Mouse (Mus musculus) heart, adult 2 months (tissue): Measurements from ENCODE around the gene Emp1. TPM values are rescaled to one million over a fixed set of nuclear protein-coding genes. Genes with fewer than 3 reads are reported as not detected.

Experiments
- DNase-seq, 2 experiments: peaks; one replicate each; pipeline ENCODE4 v3.0.0; 2021
- H3K27ac ChIP-seq: fragments of 200-600 bp; 2 replicates; pipeline ENCODE4 v1.8.1; 2022
- H3K27me3 ChIP-seq: fragments of 200-500 bp; 2 replicates; pipeline ENCODE4 v1.6.1; 2012; ENCODE audit warnings: mild to moderate bottlenecking, low read length, inconsistent platforms, mixed read lengths; ENCODE audit not compliant: control insufficient read depth, insufficient read depth
- H3K36me3 ChIP-seq: fragments of 200-500 bp; 2 replicates; pipeline ENCODE4 v1.6.1; 2012; ENCODE audit warnings: low read length, inconsistent platforms; ENCODE audit not compliant: control insufficient read depth, insufficient read depth
- H3K4me1 ChIP-seq: fragments of 200-500 bp; 2 replicates; pipeline ENCODE4 v1.6.1; 2011; ENCODE audit warnings: low read length; ENCODE audit not compliant: control insufficient read depth, insufficient read depth
- H3K4me3 ChIP-seq: fragments of 200-600 bp; 2 replicates; pipeline ENCODE4 v1.8.1; 2022
- H3K79me2 ChIP-seq: fragments of 200-500 bp; replicated peaks from 2 replicates; pipeline ENCODE4 v1.6.1; 2012; ENCODE audit warnings: mild to moderate bottlenecking, inconsistent platforms, low read length, moderate library complexity, mixed read lengths; ENCODE audit not compliant: control insufficient read depth, insufficient read depth
- H3K9ac ChIP-seq: fragments of 200-500 bp; 2 replicates; pipeline ENCODE4 v1.6.1; 2012; ENCODE audit warnings: low read depth, mild to moderate bottlenecking, control low read depth, inconsistent platforms, low read length, mixed read lengths
- CTCF ChIP-seq: fragments of 200-600 bp; IDR thresholded peaks from 2 replicates; pipeline ENCODE4 v1.8.1; 2022; ENCODE audit warnings: antibody characterized with exemption, mild to moderate bottlenecking, moderate library complexity
- EP300 ChIP-seq: fragments of 200-500 bp; IDR thresholded peaks from 2 replicates; pipeline ENCODE4 v1.6.1; 2011; ENCODE audit warnings: low read depth, low read length, control low read depth; ENCODE audit not compliant: insufficient read depth
- POLR2A ChIP-seq: fragments of 200-500 bp; IDR thresholded peaks from 2 replicates; pipeline ENCODE4 v1.6.1; 2011; ENCODE audit warnings: mild to moderate bottlenecking, low read depth, low read length, control low read depth; ENCODE audit not compliant: insufficient read depth
- WGBS: fragments of 180-500 bp; shearing (Covaris S2); methylation state at CpG from one replicate; pipeline ENCODE4 v1.1.7; 2018; 5-methylcytosine and 5-hydroxymethylcytosine counted together
- intact Hi-C: fragments of 180-260 bp; cut with DNase I; formaldehyde crosslinking; loops from one replicate; pipeline ENCODE4 v1.15.1; 2025
- polyA plus RNA-seq: library from polyadenylated mRNA; depleted of rRNA; stranded (reverse); fragments of >200 nt; gene quantifications from 2 replicates; pipeline ENCODE4 v1.2.3, GENCODE M21; 2012
- total RNA-seq, 2 experiments: library from RNA; stranded (reverse); gene quantifications; 2 replicates each; pipeline ENCODE4 v1.2.3; 2021

The Emp1 gene
- total and polyA plus RNA-seq, 3 experiments = 33.5 to 52.4 (median 49.0) TPM

- WGBS = 20% methylated on average over 4 of the region's 4 CpGs
- no peak for DNase-seq
- intact Hi-C loops = loop anchor here (1.0 to 10.0 kb wide), 2 partner anchors 115 to 381 kb away; partner anchors contain the start of gene Apold1
- H3K36me3 ChIP-seq = peaks cover 14% of the 10 kb centered on the region
- TF ChIP-seq CTCF (no peak), POLR2A (no peak), EP300 (no peak)
- peaks cover 19% of the 10 kb centered on the region for H3K4me1 ChIP-seq
- peak overlapping the region; percentile 84 for H3K27ac ChIP-seq
- no peaks in the 10 kb centered on the region; the same call in 1 of the 2 replicates for H3K79me2 ChIP-seq
- H3K27me3 ChIP-seq = no peaks in the 10 kb centered on the region
- H3K9ac ChIP-seq = no peak overlapping the region
- H3K4me3 ChIP-seq = peak overlapping the region; percentile 24; the same call in 1 of the 2 replicates
Measured at GRCm38 (mm10) chr6:135365614-135366013, 3.3 kb downstream of the Emp1 start.

GRCm38 (mm10) chr6:135368230-135368629 lies 5.9 kb downstream of the Emp1 start:
- Histone ChIP-seq H3K9ac (no peak overlapping the region), H3K4me1 (peaks cover 20% of the 10 kb centered on the region), H3K79me2 (no peaks in the 10 kb centered on the region; the same call in 1 of the 2 replicates), H3K4me3 (no peak overlapping the region), H3K27ac (peak overlapping the region; percentile 20), H3K27me3 (no peaks in the 10 kb centered on the region), H3K36me3 (peaks cover 14% of the 10 kb centered on the region)
- intact Hi-C loops = loop anchor here (10.0 kb wide), 1 partner anchor 383 kb away; the partner anchor contains the start of gene Apold1
- TF ChIP-seq POLR2A = no peak
- TF ChIP-seq EP300 = no peak
- TF ChIP-seq CTCF = no peak
- DNase-seq = peak; percentile 47 to 52
- WGBS = 46% methylated on average over 6 of the region's 6 CpGs

- intact Hi-C loops = loop anchor here (10.0 kb wide), 1 partner anchor 385 kb away; the partner anchor contains the start of gene Apold1
- DNase-seq = peak; percentile 71 to 85
- Histone ChIP-seq H3K4me1 (peaks cover 23% of the 10 kb centered on the region), H3K79me2 (no peaks in the 10 kb centered on the region; the same call in 1 of the 2 replicates), H3K9ac (no peak overlapping the region), H3K27ac (peak overlapping the region; percentile 54), H3K36me3 (peaks cover 14% of the 10 kb centered on the region), H3K4me3 (no peak overlapping the region), H3K27me3 (no peaks in the 10 kb centered on the region)
- TF ChIP-seq EP300 (peak; percentile 90), POLR2A (peak; percentile 22; the same call in 1 of the 2 replicates), CTCF (peak; percentile 72)
- WGBS = 27% methylated on average over 5 of the region's 5 CpGs
Measured at GRCm38 (mm10) chr6:135369551-135369968, 7.2 kb downstream of the Emp1 start.

GRCm38 (mm10) chr6:135370954-135371353 lies 8.6 kb downstream of the Emp1 start:
- H3K4me3 ChIP-seq = no peak overlapping the region
- H3K36me3 ChIP-seq = peaks cover 10% of the 10 kb centered on the region
- no peaks in the 10 kb centered on the region; the same call in 1 of the 2 replicates for H3K79me2 ChIP-seq
- H3K9ac ChIP-seq = no peak overlapping the region
- WGBS = 52% methylated on average over 6 of the region's 6 CpGs
- no peaks in the 10 kb centered on the region for H3K27me3 ChIP-seq
- TF ChIP-seq EP300 (no peak), POLR2A (no peak), CTCF (no peak)
- DNase-seq = no peak
- intact Hi-C loops = no loop called here
- peaks cover 22% of the 10 kb centered on the region for H3K4me1 ChIP-seq
- H3K27ac ChIP-seq = no peak overlapping the region

- 73% methylated on average over 8 of the region's 8 CpGs for WGBS
- no peak overlapping the region for H3K9ac ChIP-seq
- intact Hi-C loops = no loop called here
- H3K4me3 ChIP-seq = no peak overlapping the region
- no peaks in the 10 kb centered on the region for H3K27me3 ChIP-seq
- TF ChIP-seq POLR2A = no peak
- TF ChIP-seq CTCF = no peak
- TF ChIP-seq EP300 = no peak
- peaks cover 23% of the 10 kb centered on the region for H3K4me1 ChIP-seq
- H3K36me3 ChIP-seq = peaks cover 8% of the 10 kb centered on the region
- peak in 1 of 2 experiments; percentile 16 for DNase-seq
- H3K27ac ChIP-seq = no peak overlapping the region
- H3K79me2 ChIP-seq = no peaks in the 10 kb centered on the region; the same call in 1 of the 2 replicates
Measured at GRCm38 (mm10) chr6:135373357-135373756, 11.0 kb downstream of the Emp1 start.

GRCm38 (mm10) chr6:135375818-135376217 lies 13.5 kb downstream of the Emp1 start:
- Histone ChIP-seq H3K36me3 (peaks cover 3% of the 10 kb centered on the region; the same call in 1 of the 2 replicates), H3K27ac (no peak overlapping the region), H3K4me1 (peaks cover 11% of the 10 kb centered on the region), H3K27me3 (no peaks in the 10 kb centered on the region), H3K79me2 (no peaks in the 10 kb centered on the region), H3K9ac (no peak overlapping the region; the same call in 1 of the 2 replicates), H3K4me3 (no peak overlapping the region)
- TF ChIP-seq POLR2A (no peak), EP300 (no peak), CTCF (no peak)
- intact Hi-C loops = loop anchor here (5.0 kb wide), 2 partner anchors 229 to 289 kb away; no protein-coding TSS in a partner anchor
- DNase-seq = no peak
- 70% methylated on average over 5 of the region's 5 CpGs for WGBS
